Mouse (Mus musculus): ENCODE data around the gene Usp24. TPM values are rescaled to one million over a fixed set of nuclear protein-coding genes. Genes with fewer than 3 reads are reported as not detected.

Gene Usp24
- polyA plus RNA-seq, 1 experiment from 2014 or later = 15.1 TPM

DNA sequence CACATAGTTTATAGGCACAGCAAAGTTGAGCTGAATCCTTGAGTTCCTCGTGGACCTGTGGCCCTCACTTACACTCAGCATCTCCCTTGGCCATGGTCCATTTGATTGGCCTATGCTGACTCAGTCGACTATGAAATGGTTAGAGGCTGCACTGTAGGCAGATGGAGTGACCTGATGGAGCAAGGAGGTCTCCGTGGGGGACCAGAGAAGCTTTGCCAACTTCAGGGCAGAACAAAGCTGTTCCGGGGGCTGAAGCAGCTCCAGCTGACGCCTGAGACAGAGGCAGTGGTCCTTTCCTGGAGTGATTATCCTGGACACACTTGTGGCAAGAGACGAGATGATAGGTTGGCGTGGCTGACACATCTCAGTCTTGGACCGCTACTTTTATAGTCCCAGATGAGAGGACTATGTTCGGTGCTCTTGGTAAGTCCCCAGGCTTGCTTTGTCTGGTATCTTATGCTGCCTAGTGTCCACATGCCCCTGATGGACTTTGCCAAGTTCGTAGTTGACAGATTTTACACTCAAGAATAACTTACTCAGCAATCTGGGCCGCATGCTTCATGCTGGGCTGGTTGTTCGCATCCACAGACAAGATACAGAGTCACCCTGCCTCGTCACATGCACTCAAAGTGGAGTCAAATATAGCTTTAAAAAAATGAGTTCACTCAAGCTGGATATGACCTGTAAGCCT, 151.6 kb downstream of the Usp24 start:
- no peak for ATAC-seq (replicated peaks; ENCODE audit: low FRiP score)
- H3K4me3 ChIP-seq (ENCODE audit: low read depth, low read length) = no peak overlapping the region
- H3K9me3 ChIP-seq (ENCODE audit: control insufficient read depth, low read length) = no peaks in the 10 kb centered on the region
- no peaks in the 10 kb centered on the region for H3K4me1 ChIP-seq (replicated peaks; ENCODE audit: control insufficient read depth, insufficient read depth, low read length)
- no peak overlapping the region for H3K9ac ChIP-seq (ENCODE audit: low read depth, low read length)
- no peak for DNase-seq (ENCODE audit: low spot score)
- no peak overlapping the region for H3K4me2 ChIP-seq
- H3K36me3 ChIP-seq (ENCODE audit: control insufficient read depth, insufficient read depth, low read length) = no peaks in the 10 kb centered on the region
- H3K27ac ChIP-seq (ENCODE audit: low read depth, low read length) = no peak overlapping the region
- 80% methylated on average over 13 of the region's 13 CpGs for WGBS
- peaks cover 28% of the 10 kb centered on the region for H3K27me3 ChIP-seq (replicated peaks; ENCODE audit: control insufficient read depth, insufficient read depth, low read length)

DNA sequence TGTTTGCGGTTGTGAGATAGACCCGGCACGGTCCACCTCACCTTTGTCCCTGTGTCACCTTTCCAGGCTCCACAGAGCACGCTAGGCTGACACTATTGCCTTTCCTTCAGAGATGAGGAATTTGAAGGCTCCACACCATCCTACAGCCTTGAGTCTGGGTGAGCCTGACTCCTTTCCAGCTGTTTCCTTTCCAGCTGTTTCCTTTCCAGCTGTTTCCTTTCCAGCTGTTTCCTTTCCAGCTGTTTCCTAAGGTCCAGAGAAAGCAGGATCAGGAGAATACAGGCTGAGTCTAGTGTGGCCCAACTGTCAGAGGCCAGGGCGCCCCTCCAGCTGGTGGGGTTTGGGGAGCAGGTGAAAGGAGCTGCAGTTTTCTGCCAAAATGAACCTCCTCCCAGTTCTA, 154.9 kb downstream of the Usp24 start:
- H3K9me3 ChIP-seq (ENCODE audit: control insufficient read depth, low read length) = no peaks in the 10 kb centered on the region
- DNase-seq (ENCODE audit: low spot score) (no peak), ATAC-seq (replicated peaks; ENCODE audit: low FRiP score) (no peak)
- no peaks in the 10 kb centered on the region for H3K4me1 ChIP-seq (replicated peaks; ENCODE audit: control insufficient read depth, insufficient read depth, low read length)
- H3K36me3 ChIP-seq (ENCODE audit: control insufficient read depth, insufficient read depth, low read length) = no peaks in the 10 kb centered on the region
- H3K4me2 ChIP-seq = no peak overlapping the region
- H3K27ac ChIP-seq (ENCODE audit: low read depth, low read length) = no peak overlapping the region
- no peak overlapping the region for H3K4me3 ChIP-seq (ENCODE audit: low read depth, low read length)
- H3K27me3 ChIP-seq (replicated peaks; ENCODE audit: control insufficient read depth, insufficient read depth, low read length) = peaks cover 3% of the 10 kb centered on the region; the same call in 1 of the 2 replicates
- H3K9ac ChIP-seq (ENCODE audit: low read depth, low read length) = no peak overlapping the region
- 68% methylated on average over 5 of the region's 5 CpGs for WGBS

DNA sequence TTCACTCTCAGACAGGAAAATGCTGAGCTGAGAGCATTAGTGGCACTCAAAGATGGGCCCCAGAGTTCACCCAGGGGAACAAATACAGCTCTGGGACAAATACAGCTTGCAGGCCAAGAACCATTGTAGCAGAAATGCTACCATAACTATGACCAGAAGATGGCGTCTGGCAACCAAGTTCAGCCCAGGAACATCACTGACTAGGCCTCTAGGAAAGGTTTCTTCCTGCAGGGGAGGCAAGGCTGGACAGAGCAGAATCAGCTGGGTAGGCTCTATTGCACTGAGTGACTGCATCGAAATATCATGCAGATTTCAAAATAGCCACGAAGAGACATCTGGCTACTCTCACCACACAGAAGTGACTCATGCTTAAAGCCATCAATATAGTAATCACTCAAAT, 156.3 kb downstream of the Usp24 start:
- Histone ChIP-seq H3K9me3 (ENCODE audit: control insufficient read depth, low read length) (no peaks in the 10 kb centered on the region), H3K27ac (ENCODE audit: low read depth, low read length) (no peak overlapping the region), H3K4me2 (no peak overlapping the region), H3K4me3 (ENCODE audit: low read depth, low read length) (no peak overlapping the region), H3K9ac (ENCODE audit: low read depth, low read length) (no peak overlapping the region), H3K36me3 (ENCODE audit: control insufficient read depth, insufficient read depth, low read length) (no peaks in the 10 kb centered on the region), H3K4me1 (replicated peaks; ENCODE audit: control insufficient read depth, insufficient read depth, low read length) (no peaks in the 10 kb centered on the region), H3K27me3 (replicated peaks; ENCODE audit: control insufficient read depth, insufficient read depth, low read length) (peaks cover 3% of the 10 kb centered on the region; the same call in 1 of the 2 replicates)
- DNase-seq (ENCODE audit: low spot score) (no peak), ATAC-seq (replicated peaks; ENCODE audit: low FRiP score) (no peak)
- 9% methylated on average over 3 of the region's 3 CpGs for WGBS

DNA sequence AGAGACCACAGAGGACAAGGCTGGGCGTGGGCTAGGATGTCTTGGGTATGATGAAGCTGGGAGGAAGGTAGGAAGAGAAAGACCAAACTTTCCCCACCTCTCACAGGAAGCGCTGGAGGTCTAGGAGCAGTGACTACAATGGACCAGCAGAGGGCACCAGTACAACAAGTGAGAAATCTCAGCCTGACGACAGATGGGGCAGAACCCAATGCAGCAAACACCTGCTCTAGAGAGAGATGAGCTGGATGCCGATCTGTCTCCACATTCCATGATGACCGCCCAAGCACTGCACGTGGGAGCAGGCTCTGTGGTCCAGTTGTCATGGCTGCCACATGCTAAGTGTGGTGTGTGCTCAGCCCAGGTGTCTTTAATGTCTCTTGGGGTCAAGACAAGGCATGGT, 158.2 kb downstream of the Usp24 start:
- Histone ChIP-seq H3K4me3 (ENCODE audit: low read depth, low read length) (no peak overlapping the region), H3K9ac (ENCODE audit: low read depth, low read length) (no peak overlapping the region), H3K27me3 (replicated peaks; ENCODE audit: control insufficient read depth, insufficient read depth, low read length) (peaks cover 3% of the 10 kb centered on the region; the same call in 1 of the 2 replicates), H3K27ac (ENCODE audit: low read depth, low read length) (no peak overlapping the region), H3K9me3 (ENCODE audit: control insufficient read depth, low read length) (no peaks in the 10 kb centered on the region), H3K4me1 (replicated peaks; ENCODE audit: control insufficient read depth, insufficient read depth, low read length) (no peaks in the 10 kb centered on the region), H3K4me2 (no peak overlapping the region), H3K36me3 (ENCODE audit: control insufficient read depth, insufficient read depth, low read length) (no peaks in the 10 kb centered on the region)
- ATAC-seq (replicated peaks; ENCODE audit: low FRiP score) (no peak), DNase-seq (ENCODE audit: low spot score) (peak; percentile 50)
- 5% methylated on average over 6 of the region's 6 CpGs for WGBS

DNA sequence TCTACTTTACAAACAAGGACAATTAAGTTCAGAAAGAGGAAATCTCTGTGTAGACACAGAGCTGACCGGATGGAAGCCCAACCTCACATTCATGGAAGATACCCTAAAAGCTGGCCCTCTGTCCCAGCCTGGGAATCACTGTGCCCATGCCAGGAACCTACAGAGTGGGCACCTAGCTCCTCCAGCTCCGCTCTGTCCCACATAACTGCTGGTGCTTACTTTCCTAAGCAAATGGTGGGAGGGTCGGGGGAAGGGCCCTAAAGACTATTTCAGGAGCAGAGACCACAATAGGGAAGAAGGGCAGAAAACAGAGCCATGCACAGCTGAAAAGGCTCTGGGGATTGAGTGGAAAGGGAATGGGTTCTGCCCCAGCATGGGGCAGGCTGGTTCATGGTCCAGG, 164.5 kb downstream of the Usp24 start:
- Histone ChIP-seq H3K4me2 (no peak overlapping the region), H3K4me1 (replicated peaks; ENCODE audit: control insufficient read depth, insufficient read depth, low read length) (no peaks in the 10 kb centered on the region), H3K27me3 (replicated peaks; ENCODE audit: control insufficient read depth, insufficient read depth, low read length) (peaks cover 6% of the 10 kb centered on the region; the same call in 1 of the 2 replicates), H3K9me3 (ENCODE audit: control insufficient read depth, low read length) (no peaks in the 10 kb centered on the region), H3K36me3 (ENCODE audit: control insufficient read depth, insufficient read depth, low read length) (no peaks in the 10 kb centered on the region), H3K4me3 (ENCODE audit: low read depth, low read length) (no peak overlapping the region), H3K9ac (ENCODE audit: low read depth, low read length) (no peak overlapping the region), H3K27ac (ENCODE audit: low read depth, low read length) (no peak overlapping the region)
- ATAC-seq (replicated peaks; ENCODE audit: low FRiP score) (no peak), DNase-seq (ENCODE audit: low spot score) (no peak)
- 49% methylated on average over 3 of the region's 3 CpGs for WGBS

DNA sequence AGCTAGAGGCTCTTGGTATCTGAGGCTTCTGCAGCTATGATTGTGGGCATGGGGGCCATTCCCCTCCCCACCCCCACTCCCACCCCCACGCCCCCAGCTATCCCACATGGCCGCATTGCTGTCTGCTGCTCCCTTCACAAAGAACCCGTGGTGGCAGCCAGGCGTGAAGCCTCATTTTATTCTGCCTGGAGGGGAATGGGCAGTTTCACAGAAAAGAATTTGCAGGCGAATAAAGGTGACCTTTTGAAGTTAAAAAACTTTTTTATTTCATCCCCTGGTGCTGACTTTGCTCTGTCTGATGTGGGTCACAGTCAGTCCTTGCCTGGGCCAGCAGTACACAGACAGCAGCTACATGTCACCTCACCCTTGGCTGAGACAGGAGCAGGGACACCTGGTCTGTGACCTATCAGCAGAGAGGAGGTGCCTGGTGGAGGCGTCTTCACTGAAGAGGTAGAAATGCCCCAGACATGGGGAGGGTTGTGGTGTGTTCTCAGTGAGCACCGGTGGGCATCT, 167.3 kb downstream of the Usp24 start:
- Histone ChIP-seq H3K27me3 (replicated peaks; ENCODE audit: control insufficient read depth, insufficient read depth, low read length) (peaks cover 6% of the 10 kb centered on the region; the same call in 1 of the 2 replicates), H3K4me3 (ENCODE audit: low read depth, low read length) (no peak overlapping the region), H3K4me2 (no peak overlapping the region), H3K4me1 (replicated peaks; ENCODE audit: control insufficient read depth, insufficient read depth, low read length) (no peaks in the 10 kb centered on the region), H3K9me3 (ENCODE audit: control insufficient read depth, low read length) (no peaks in the 10 kb centered on the region), H3K9ac (ENCODE audit: low read depth, low read length) (no peak overlapping the region), H3K27ac (ENCODE audit: low read depth, low read length) (no peak overlapping the region), H3K36me3 (ENCODE audit: control insufficient read depth, insufficient read depth, low read length) (no peaks in the 10 kb centered on the region)
- WGBS = 57% methylated on average over 7 of the region's 7 CpGs
- ATAC-seq (replicated peaks; ENCODE audit: low FRiP score) (no peak), DNase-seq (ENCODE audit: low spot score) (no peak)

DNA sequence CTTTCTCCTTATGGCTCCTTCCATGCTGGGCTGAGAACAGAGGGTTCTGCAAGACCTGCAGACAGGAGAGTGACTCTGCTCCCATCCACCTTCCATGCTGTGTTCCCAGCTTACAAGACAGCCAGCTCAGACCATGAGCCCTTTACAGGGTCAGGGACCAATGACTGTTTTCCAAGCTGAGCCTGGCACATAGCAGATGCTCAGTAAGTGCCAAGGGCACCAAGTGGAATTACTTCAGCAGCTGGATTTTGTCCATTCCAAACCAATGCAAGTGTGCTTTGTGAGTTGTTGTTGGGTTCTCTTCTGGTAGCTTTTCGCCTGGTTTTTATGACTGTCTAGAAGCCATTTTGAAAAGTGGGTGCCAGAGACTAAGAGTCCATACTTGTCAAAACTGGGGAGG, 167.8 kb downstream of the Usp24 start:
- WGBS = 67% methylated on average over 1 of the region's 1 CpGs

DNA sequence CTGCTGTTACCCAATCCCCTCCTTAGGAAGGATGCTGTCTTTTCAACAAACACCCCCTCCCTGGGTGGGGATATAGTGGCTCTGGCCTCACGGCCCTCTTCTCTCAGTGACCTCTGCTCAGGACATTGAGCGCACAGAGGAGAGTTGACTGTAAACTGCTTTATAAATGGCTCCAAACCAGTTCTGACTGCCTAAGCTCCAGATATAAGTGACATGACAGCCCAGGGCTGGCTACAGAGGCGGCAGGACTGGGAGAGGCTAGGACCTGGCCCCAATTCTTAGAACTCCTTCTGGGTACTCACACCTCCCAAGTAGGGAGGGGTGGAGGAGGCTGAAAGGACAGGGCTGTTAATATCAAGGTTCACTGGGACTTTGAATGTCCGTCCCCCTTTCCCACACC, 174.6 kb downstream of the Usp24 start:
- Histone ChIP-seq H3K36me3 (ENCODE audit: control insufficient read depth, insufficient read depth, low read length) (no peaks in the 10 kb centered on the region), H3K9me3 (ENCODE audit: control insufficient read depth, low read length) (no peaks in the 10 kb centered on the region), H3K27ac (ENCODE audit: low read depth, low read length) (no peak overlapping the region), H3K4me1 (replicated peaks; ENCODE audit: control insufficient read depth, insufficient read depth, low read length) (no peaks in the 10 kb centered on the region), H3K4me3 (ENCODE audit: low read depth, low read length) (no peak overlapping the region), H3K9ac (ENCODE audit: low read depth, low read length) (no peak overlapping the region), H3K4me2 (no peak overlapping the region), H3K27me3 (replicated peaks; ENCODE audit: control insufficient read depth, insufficient read depth, low read length) (no peaks in the 10 kb centered on the region; the same call in 1 of the 2 replicates)
- DNase-seq (ENCODE audit: low spot score) = no peak
- WGBS = 59% methylated on average over 4 of the region's 4 CpGs
- no peak for ATAC-seq (replicated peaks; ENCODE audit: low FRiP score)

More for the DNA sequence above, 167.8 kb downstream of the Usp24 start:
- Histone ChIP-seq H3K9me3 (ENCODE audit: control insufficient read depth, low read length) (no peaks in the 10 kb centered on the region), H3K27me3 (replicated peaks; ENCODE audit: control insufficient read depth, insufficient read depth, low read length) (peaks cover 6% of the 10 kb centered on the region; the same call in 1 of the 2 replicates), H3K36me3 (ENCODE audit: control insufficient read depth, insufficient read depth, low read length) (no peaks in the 10 kb centered on the region), H3K9ac (ENCODE audit: low read depth, low read length) (no peak overlapping the region), H3K27ac (ENCODE audit: low read depth, low read length) (no peak overlapping the region), H3K4me2 (no peak overlapping the region), H3K4me1 (replicated peaks; ENCODE audit: control insufficient read depth, insufficient read depth, low read length) (no peaks in the 10 kb centered on the region), H3K4me3 (ENCODE audit: low read depth, low read length) (no peak overlapping the region)
- DNase-seq (ENCODE audit: low spot score) (no peak), ATAC-seq (replicated peaks; ENCODE audit: low FRiP score) (no peak)
